Mouse (Mus musculus) thymus, postnatal 14 days (tissue): Measurements from ENCODE around the gene Fxyd3.

ENCODE experiments used
- DNase-seq: peaks from one replicate; pipeline ENCODE4 v3.0.0; 2021

Fxyd3 gene

GRCm38 (mm10) chr7:31098697-31099611, 22.4 kb upstream of the Fxyd3 start:
- DNase-seq, result peak; percentile 29

DNA sequence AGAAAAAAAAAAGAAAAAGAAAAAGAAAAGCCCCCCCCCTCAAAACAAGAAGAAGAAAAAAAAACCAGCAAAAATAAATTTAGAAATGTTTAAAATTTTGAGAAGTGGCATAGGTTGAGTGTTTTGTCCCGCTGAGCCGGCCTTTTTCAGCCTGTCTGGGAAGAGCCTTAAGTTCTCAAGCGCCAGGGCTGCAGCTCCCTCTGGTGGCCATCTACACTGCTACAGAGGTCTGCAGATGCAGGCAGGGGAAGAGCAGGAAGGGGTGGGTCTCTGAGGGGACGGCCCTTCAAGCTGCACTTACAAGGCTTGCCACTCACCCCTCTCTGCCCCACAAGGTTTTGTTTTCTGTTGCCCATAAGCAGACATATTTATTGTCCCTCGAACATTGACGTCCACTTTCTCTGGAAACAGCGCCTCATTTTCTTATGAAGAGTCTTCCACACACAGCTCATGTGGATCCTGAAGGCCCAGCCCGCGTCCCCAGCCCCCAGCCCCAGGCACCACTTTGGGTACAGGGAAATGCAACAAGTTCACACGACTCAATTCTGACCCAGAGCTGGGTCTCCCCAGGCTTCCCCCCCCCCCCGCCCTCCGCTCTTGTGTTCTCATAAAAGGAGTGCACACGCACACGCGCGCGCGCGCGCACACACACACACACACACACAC, 21.2 kb upstream of the Fxyd3 start:
- peak; percentile 93 for DNase-seq

DNA sequence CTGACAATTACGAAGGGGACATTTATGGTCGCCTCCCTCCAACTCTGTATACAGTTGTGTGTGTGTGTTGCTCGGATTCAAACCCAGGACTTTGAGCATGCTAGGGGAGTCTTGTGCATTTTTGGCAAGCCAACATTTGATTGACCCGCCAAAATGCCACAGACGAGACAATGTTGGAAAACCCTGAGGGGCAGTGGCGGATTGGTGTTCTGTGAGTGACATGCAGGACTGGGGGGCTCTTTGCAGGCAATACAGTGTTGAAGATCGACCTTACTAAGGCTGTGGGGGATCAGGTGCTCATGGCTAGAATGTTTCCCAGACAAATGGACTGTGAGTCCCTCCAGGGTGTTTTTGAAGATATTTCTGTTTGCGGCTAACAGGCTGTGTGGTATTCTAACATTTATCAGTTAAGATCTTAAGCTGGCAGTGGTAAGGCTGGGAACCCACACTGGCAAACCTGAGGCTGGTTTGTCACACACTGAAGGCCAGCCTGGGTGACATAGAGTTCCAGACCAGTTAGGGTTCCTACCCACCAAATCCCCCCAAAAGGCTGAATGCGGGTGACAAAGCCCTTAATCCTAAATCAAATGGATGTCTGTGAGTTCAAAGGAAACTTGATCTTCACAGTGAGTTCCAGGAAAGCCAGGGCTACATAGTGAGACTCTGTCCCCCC, 20.5 kb upstream of the Fxyd3 start:
- DNase-seq, result no peak

DNA sequence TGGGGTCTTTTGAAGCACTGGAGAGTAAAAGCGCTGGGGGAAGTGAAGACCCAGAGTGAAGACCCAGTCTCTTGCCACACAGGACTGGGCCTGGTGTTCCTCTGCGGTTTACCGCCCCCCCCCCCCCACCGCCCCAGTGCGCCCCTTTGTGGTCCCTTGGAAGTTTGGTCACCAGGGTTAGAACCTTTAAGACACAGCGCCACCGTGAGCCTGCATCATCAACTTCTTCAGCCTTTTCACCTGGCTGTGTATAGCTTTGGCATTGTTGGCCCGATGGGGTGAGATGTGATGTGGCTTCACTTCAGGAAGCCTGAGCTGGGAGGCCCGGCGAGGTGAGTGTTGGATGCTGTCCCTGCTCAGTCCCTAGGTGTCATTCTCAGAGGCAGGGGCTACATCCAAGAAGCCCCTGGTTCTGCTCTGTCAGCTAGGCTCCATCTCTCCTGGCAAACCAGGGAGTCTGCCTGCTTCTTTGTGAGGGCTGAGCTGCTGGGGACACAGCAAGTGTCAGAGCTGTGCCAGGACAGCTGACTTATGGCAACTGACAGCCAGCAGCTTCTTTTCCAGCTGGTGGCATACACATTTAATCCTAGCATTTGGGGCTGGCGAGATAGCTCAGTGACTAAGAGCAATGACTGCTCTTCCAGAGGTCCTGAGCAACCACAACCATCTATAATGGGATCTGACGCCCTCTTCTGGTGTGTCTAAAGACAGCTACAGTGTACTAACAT, 18.4 kb upstream of the Fxyd3 start:
- peak; percentile 67 for DNase-seq

- peak; percentile 30 for DNase-seq
Measured at GRCm38 (mm10) chr7:31089721-31090120, 13.2 kb upstream of the Fxyd3 start.

- no peak for DNase-seq
Measured at GRCm38 (mm10) chr7:31088206-31088605, 11.7 kb upstream of the Fxyd3 start.

GRCm38 (mm10) chr7:31087262-31087661, 10.8 kb upstream of the Fxyd3 start:
- no peak for DNase-seq

GRCm38 (mm10) chr7:31086175-31086755, 9.8 kb upstream of the Fxyd3 start:
- DNase-seq, result no peak

DNA sequence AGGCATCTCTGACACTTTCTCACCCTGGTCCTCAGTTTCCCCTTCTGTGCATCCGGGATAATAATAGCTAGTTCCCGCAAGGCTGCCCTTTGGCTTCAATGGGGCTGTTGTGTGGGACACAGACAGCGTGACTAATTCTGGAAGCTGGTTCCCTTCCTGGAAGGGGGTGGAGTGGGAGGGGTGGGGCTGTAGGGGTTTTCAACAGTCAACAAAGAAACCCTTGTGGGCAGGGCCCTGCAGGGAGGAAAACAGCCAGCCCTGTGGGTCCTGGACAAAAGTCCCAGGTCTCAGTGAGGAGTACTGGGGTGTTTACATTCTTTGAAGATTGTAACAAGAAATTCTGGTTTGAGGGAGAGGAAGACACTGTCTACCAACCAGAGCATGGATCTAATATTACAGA, 8.7 kb upstream of the Fxyd3 start:
- no peak for DNase-seq

DNA sequence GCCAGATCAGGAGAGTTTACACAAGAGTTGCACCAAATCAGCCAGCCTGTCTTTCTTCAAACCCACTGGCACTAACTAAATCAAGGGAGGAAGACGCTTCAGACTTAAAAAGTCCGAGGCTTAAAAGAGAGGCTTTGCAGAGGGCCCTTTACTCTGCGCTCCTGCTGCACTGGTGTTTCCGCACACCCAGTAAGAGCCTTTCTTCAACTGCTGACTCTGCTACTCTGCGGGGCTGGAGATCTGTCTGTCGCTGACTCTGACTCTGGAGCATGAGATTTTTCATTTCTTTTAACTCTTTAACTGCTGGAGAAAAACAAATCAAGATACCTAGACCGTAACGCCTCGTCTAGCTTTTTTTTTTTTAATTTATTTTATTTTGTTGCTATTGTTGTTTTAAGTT, 7.6 kb upstream of the Fxyd3 start:
- DNase-seq, result peak; percentile 21

GRCm38 (mm10) chr7:31082831-31083588, 6.5 kb upstream of the Fxyd3 start:
- no peak for DNase-seq

DNA sequence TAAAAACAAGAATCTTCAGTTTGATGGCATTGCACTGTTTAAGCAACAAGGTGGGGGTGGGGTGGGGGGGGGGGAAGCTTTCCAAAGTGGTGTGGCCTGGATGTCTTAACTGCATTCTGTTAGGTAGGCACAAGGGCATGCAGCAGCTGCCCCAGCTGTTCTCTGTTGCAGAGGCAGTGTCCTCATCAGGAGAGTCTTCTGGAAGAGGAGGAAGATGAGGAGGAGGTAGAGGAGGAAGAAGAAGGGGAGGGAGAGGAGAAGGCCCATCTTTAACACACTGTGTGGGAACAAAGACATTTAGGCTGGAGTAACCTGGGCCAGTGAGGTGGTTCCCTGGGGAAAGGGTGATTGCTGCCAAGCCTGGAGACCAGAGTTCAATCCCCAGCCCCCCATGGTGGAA, 5.6 kb upstream of the Fxyd3 start:
- no peak for DNase-seq

- DNase-seq, result no peak
Measured at GRCm38 (mm10) chr7:31081106-31081505, 4.6 kb upstream of the Fxyd3 start.

GRCm38 (mm10) chr7:31080611-31081010, 4.1 kb upstream of the Fxyd3 start:
- no peak for DNase-seq

DNA sequence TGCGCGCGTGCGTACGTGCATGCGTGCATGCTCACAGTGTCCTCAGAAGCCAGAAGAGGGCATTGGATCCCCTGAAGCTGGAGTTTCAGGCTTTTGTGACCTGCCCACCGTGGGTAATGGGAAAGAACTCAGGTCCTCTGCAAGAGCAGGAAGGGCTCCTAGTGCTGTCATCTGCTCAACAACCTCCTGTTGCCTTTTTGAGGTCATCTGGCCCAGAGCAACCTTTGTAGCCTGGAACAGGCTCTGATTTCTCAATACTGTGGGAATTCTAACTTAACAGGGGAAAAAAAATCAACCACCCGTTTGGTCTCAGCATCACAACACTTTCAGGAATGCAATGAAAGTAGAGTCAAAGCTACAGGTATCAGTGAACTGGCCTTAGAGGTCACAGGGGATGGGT, 3.2 kb upstream of the Fxyd3 start:
- no peak for DNase-seq

DNA sequence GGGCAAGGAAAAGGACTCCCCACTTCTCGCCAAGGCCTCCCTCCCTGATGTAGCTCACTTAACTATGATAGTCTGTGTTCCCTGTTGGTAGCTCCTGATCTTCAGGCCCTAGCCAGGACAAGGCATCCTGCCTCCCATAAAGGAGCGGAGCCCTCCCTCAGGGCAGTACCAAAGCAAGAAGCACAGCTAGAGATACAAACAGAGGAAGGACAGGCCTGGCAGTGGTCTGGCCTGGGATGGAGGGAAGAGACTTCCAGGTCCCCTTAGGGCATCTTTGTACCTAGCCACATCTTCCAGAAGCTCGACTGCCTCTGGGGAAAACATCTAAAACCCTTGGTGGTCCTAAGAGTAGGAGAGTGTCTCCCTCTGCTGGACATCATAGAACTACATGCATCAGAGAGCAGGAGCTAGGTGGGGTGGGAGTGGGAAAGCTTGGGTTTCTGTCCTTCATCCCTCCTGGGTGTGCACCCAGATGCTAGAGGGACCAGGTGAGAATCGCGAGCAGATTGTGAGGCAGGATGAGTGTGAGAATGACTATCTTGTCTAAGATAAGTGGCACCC, 1.5 kb upstream of the Fxyd3 start:
- peak; percentile 48 for DNase-seq

- no peak for DNase-seq
Measured at GRCm38 (mm10) chr7:31077470-31077869, 966 bp upstream of the Fxyd3 start.

GRCm38 (mm10) chr7:31074713-31075069, 1.8 kb downstream of the Fxyd3 start:
- no peak for DNase-seq

DNA sequence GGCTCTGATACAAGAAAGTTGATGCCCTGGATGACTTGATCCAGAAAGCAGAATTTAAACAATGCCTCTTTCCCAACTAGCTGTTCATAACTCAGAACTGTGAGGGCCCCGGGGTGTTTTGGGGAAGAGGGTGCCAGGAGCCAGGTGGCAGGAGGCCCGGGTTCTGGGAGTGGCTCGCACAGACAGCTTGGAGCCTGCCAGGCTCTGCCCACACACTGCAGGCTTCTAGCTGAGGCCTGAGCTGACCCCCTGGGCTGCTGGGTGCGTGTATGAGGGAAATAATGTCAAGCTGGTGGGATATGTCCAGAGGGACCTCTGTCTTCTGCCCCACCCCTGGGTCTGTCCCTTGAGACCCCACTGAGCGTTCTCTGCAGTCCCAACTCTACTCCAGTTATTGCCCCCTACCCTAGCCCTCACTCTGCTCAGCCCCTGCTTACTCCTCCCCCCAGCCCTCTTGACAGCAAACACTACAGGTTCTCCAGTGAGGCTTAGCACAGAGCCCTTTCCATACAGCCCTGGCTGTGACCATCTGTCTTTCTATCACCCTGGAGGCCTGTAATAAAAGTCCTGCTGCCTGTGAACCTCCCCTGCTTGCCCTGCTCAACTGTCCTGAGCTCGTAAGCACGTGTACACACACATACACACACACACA, 2.3 kb downstream of the Fxyd3 start:
- DNase-seq, result no peak

DNA sequence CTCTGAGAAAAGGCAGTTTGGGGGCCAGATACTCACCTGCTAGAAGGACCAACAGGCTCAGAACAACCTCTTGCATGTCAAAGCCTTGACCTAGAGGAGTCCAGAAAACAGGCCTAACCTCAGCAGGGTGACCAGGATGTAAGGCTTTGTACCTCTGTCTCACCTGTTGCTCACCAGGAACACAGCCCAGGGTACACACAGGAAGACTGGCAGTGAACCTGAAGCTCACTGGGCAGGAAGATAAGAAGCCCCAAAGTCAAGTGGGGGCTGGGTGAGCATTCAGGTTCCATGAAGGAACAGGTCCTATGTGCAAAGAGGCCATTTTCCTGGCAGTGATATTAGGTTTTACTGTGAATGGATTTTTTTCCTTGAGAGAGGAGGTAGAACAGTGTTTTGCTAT, 3.0 kb downstream of the Fxyd3 start:
- DNase-seq, result no peak

DNA sequence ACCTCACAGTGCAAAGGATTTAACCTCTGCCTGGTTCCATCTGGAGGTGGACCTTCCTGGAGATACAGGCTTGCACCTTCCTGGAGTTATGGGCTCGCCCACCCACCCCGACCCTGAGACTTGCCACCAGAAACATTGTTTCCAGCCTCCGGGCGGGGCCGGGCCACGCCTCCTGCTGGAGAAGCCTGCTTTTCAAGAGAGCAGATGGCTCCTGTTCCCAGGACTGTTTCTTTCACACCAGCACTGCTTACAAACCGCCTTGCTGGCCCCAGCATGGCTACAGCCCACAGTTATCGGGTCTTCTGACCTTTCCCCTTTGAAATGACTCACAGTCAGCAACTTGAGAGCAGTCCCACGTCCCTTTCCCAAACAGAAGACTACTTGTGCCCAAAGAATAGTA, 4.2 kb downstream of the Fxyd3 start:
- no peak for DNase-seq
